Mouse (Mus musculus) liver, adult 2 months (tissue): ENCODE results near the gene Ccdc63.

Source experiments
- CTCF ChIP-seq: fragments of 200-500 bp; IDR thresholded peaks from 2 replicates; pipeline ENCODE4 v1.5.1; 2011; ENCODE audit warnings: low read depth, low read length, control low read depth
- POLR2A ChIP-seq: fragments of 200-500 bp; IDR thresholded peaks from 2 replicates; pipeline ENCODE4 v1.6.1; 2011; ENCODE audit warnings: low read length, control low read depth; ENCODE audit not compliant: insufficient read depth; ENCODE audit errors: extremely low read depth

DNA sequence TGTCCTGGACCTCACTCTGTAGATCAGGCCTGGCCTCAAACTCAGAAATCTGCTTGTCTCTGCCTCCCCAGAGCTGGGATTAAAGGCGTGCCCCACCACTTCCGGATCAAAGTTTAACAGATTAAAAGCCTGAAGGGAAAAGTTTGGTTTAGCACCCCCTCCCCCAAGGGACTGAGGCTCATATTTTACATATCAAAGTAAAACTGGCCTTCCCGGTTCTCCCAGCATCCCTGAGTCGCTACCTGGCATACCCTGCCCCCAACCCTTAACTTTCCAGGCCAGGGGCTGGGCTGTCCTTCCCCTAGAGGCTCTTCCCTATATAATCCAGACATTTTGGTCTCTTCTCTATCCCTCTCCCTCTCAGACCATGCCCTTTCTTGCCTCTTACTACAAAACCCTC lies 8.6 kb upstream of the Ccdc63 start:
- TF ChIP-seq POLR2A (no peak), CTCF (no peak)
